Mouse (Mus musculus) hindbrain, embryonic 10.5 days (tissue): ENCODE results near the gene Mdm1. TPM values are rescaled to one million over a fixed set of nuclear protein-coding genes. Genes with fewer than 3 reads are reported as not detected.
"Not testable (repeated sequence)": the region's sequence is repeated elsewhere in the genome, so short reads cannot be mapped to it uniquely, and the experiment has no call there.

Source experiments
- DNase-seq: peaks from one replicate; pipeline ENCODE4 v3.0.0-alpha.2; 2017; ENCODE audit warnings: low spot score
- H3K27ac ChIP-seq: fragments of 300-500 bp; sonication (generic); 2 replicates; pipeline ENCODE4 v1.5.1; 2016; ENCODE audit warnings: mild to moderate bottlenecking, moderate library complexity
- H3K27me3 ChIP-seq: fragments of 300-500 bp; sonication (generic); 2 replicates; pipeline ENCODE4 v1.6.1; 2016; ENCODE audit warnings: mild to moderate bottlenecking; ENCODE audit not compliant: poor library complexity, insufficient read depth, severe bottlenecking
- H3K36me3 ChIP-seq: fragments of 300-500 bp; sonication (generic); 2 replicates; pipeline ENCODE4 v1.6.1; 2016; ENCODE audit warnings: mild to moderate bottlenecking, moderate library complexity
- H3K4me1 ChIP-seq: fragments of 300-500 bp; sonication (generic); replicated peaks from 2 replicates; pipeline ENCODE4 v1.6.1; 2016; ENCODE audit warnings: mild to moderate bottlenecking
- H3K4me3 ChIP-seq: fragments of 300-500 bp; sonication (generic); 2 replicates; pipeline ENCODE4 v1.5.1; 2016; ENCODE audit warnings: mild to moderate bottlenecking, moderate library complexity
- H3K9me3 ChIP-seq: fragments of 300-500 bp; sonication (generic); 2 replicates; pipeline ENCODE4 v1.6.1; 2016; ENCODE audit warnings: mild to moderate bottlenecking, moderate library complexity
- WGBS: fragments of 180-500 bp; shearing (Covaris S2); methylation state at CpG from one replicate; pipeline ENCODE4 v1.1.7; 2016; 5-methylcytosine and 5-hydroxymethylcytosine counted together
- polyA plus RNA-seq: library from polyadenylated mRNA; unstranded; fragments of >200 nt; fragmentation: Nextera tagmentation; extraction: Ambion mirVana; gene quantifications from 2 replicates; pipeline ENCODE4 v1.2.1, GENCODE M21; 2016

The Mdm1 gene
- polyA plus RNA-seq, 1 experiment from 2014 or later: 52.1 TPM

DNA sequence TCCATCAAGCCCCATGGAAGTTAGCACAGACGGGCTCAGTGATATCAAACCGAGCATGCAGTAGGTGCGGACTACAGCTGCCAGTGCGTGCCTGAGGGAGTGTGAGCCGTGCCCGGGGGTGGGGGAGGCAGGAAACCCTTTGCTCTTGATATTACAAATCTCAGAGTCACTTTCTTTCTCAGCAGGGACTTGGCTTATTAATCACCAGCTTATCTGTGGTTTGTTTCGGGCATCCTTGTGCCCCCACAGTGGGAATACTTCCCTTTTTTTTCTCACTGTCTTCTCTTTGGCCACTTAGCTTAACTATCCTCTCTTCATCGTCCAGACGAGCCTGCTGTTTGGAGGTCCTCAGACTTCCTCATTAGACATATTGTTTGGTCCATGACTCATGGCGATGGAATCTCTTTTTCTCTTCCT lies 37.1 kb downstream of the Mdm1 start:
- no peak overlapping the region for H3K4me3 ChIP-seq
- no peak overlapping the region for H3K27ac ChIP-seq
- no peaks in the 10 kb centered on the region for H3K36me3 ChIP-seq
- DNase-seq: no peak
- WGBS: 91% methylated on average over 10 of the region's 10 CpGs
- H3K4me1 ChIP-seq: no peaks in the 10 kb centered on the region
- H3K27me3 ChIP-seq: no peaks in the 10 kb centered on the region
- no peaks in the 10 kb centered on the region for H3K9me3 ChIP-seq

DNA sequence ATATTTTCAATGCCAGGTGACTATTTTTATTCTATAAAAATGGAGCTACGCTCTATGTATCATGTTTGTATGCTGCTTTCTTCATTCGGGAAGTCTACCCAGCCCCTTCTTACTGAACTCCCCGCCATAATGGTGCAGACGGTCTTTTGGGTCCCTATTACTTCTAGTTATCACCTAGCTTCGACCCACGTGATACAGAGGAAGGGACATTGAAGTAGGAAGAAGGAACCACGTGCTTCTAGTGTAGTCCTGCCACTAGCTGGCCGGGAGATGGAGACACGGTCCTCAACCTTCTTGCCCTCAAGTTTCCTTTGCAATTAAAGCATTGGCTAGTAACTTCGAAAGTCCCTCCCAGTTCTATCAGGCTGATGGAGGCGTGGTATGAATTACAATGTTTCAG lies 37.7 kb downstream of the Mdm1 start:
- Histone ChIP-seq H3K27ac (no peak overlapping the region), H3K27me3 (no peaks in the 10 kb centered on the region), H3K4me1 (no peaks in the 10 kb centered on the region), H3K4me3 (no peak overlapping the region), H3K36me3 (no peaks in the 10 kb centered on the region), H3K9me3 (no peaks in the 10 kb centered on the region)
- no peak for DNase-seq
- 91% methylated on average over 11 of the region's 11 CpGs for WGBS

DNA sequence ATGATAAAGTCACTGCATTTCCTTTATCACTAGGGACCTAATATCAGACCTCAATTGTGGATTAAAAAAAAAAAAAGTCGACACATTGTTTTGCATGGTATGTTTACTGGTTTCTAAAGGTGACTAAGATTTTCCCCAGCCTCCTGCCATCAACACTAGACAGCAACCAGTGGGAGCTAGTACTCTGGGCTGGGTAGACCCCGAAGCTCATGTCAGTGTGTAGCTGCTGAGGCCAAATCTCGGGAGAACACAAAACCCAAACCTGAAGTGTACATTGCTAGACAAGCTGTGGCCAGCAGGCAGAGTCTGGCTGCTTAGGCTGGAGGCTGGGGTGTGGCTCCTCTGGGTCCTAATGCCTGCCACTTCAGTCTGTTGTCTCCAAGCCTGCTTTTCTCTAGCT lies 53.5 kb downstream of the Mdm1 start:
- not testable (repeated sequence) for DNase-seq, H3K4me3 ChIP-seq, H3K27ac ChIP-seq, H3K36me3 ChIP-seq, H3K4me1 ChIP-seq, H3K27me3 ChIP-seq, H3K9me3 ChIP-seq
- WGBS: 39% methylated on average over 3 of the region's 3 CpGs

DNA sequence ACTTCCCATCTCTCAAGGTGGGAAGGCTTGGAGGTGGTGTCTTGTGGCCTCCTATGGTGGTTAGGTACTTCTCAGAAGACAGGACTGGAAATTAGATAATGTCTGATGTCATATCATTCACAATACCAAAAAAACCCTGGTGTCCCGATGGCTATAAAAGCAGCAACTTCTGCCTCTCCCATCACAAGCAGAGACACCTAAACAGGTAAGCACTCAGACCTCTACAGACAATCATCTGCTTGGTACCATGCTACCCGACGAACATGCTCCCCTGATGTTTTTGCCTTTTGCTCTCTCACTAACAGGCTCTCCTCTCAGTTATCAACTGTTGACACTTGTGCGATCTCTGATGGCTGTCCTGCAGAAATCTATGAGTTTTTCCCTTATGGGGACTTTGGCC lies 63.0 kb downstream of the Mdm1 start, which contains the start of gene Il22:
Il22 (plus strand) TSS at position 301 of the 400 bp plus-strand sequence.
- H3K4me1 ChIP-seq: no peaks in the 10 kb centered on the region
- no peak within 1 kb of the TSS for H3K27ac ChIP-seq
- H3K4me3 ChIP-seq: no peak within 1 kb of the TSS
- H3K36me3 ChIP-seq: no peaks in the 10 kb centered on the region
- H3K27me3 ChIP-seq: no peaks in the 10 kb centered on the region
- WGBS: 94% methylated on average over 4 of the region's 4 CpGs
- DNase-seq: no peak
- H3K9me3 ChIP-seq: no peaks in the 10 kb centered on the region

DNA sequence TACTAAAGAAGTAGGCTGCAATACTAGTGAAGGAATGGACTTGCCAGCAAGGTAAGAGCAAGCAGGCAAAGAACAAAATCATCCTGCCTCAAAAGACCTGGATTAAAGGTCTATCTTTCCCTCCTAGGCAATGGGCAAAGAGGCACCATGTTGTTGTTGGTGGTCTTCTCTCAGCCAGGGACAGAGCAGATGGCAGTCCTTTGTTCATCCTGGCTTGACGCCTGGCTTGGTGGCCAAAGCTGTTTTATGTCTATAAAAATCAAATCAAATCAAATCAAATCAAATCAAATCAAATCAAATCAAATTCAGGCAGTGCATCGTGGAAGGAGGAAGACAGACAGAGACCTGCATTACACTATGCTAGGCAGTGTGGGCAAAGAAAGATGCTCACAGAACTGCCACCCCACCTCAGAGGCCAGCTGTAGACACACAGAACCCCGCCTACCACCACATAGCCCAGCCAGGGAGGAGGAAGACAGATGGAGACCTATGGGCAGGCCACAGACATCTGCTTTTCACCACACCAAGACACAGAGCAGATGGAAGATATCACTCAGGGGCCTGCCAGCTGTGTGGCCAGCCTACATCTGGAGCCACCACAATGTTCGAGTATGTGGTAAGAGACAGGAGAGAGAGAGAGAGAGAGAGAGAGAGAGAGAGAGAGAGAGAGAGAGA lies 74.2 kb downstream of the Mdm1 start:
- not testable (repeated sequence) for H3K9me3 ChIP-seq, H3K4me3 ChIP-seq, H3K36me3 ChIP-seq, H3K27ac ChIP-seq, H3K4me1 ChIP-seq, DNase-seq, H3K27me3 ChIP-seq
- WGBS: 86% methylated on average over 2 of the region's 4 CpGs

Other genes with a start within 250 kb of the Mdm1 start
- not detected in 2 replicates for gene Il22, start 63.1 kb downstream of the Mdm1 start, polyA plus RNA-seq
- gene Gm32717, start 99.0 kb downstream of the Mdm1 start, polyA plus RNA-seq: 0.06 and 0.12 TPM in 2 replicates
- 0.06 and 0.12 TPM in 2 replicates for gene Gm32802, start 116.9 kb downstream of the Mdm1 start, polyA plus RNA-seq
- not detected in 2 replicates for gene Iltifb, start 153.2 kb downstream of the Mdm1 start, polyA plus RNA-seq
- not detected in 2 replicates for gene Gm9040, start 185.2 kb downstream of the Mdm1 start, polyA plus RNA-seq
- gene Gm9044, start 190.6 kb downstream of the Mdm1 start, polyA plus RNA-seq: not detected in 2 replicates
- gene Gm9045, start 196.0 kb downstream of the Mdm1 start, polyA plus RNA-seq: 0.09 TPM in 1 of 2 replicates, not detected in the other
- gene Gm9046, start 201.4 kb downstream of the Mdm1 start, polyA plus RNA-seq: not detected in 2 replicates
- not detected in 2 replicates for gene Gm9048, start 206.9 kb downstream of the Mdm1 start, polyA plus RNA-seq
- 0.09 TPM in 1 of 2 replicates, not detected in the other for gene Gm9049, start 212.3 kb downstream of the Mdm1 start, polyA plus RNA-seq